Mouse (Mus musculus) midbrain, embryonic 14.5 days (tissue): ENCODE measurements around the gene Acads. TPM values are rescaled to one million over a fixed set of nuclear protein-coding genes. Genes with fewer than 3 reads are reported as not detected.

Experiments used
- ATAC-seq: fragments of 200-750 bp; cut with Nextera tagmentation; 2 replicates; pipeline ENCODE4 v1.8.0; 2017; ENCODE audit warnings: moderate number of reproducible peaks, moderate library complexity; ENCODE audit not compliant: low FRiP score, low TSS enrichment
- DNase-seq: peaks from one replicate; pipeline ENCODE4 v3.0.0-alpha.2; 2015
- H3K27ac ChIP-seq: fragments of 300-500 bp; sonication (generic); replicated peaks from 2 replicates; pipeline ENCODE4 v1.5.1; 2014; ENCODE audit warnings: mild to moderate bottlenecking, low read depth, low read length, moderate library complexity
- H3K27me3 ChIP-seq: fragments of 300-500 bp; sonication (generic); 2 replicates; pipeline ENCODE4 v1.6.1; 2014; ENCODE audit warnings: low read length, control low read depth, mixed read lengths; ENCODE audit not compliant: control insufficient read depth, insufficient read depth
- H3K36me3 ChIP-seq: fragments of 300-500 bp; sonication (generic); 2 replicates; pipeline ENCODE4 v1.6.1; 2014; ENCODE audit warnings: low read length, control low read depth; ENCODE audit not compliant: control insufficient read depth, insufficient read depth
- H3K4me1 ChIP-seq: fragments of 300-500 bp; sonication (generic); 2 replicates; pipeline ENCODE4 v1.6.1; 2014; ENCODE audit warnings: mild to moderate bottlenecking, antibody characterized with exemption, low read length, control low read depth; ENCODE audit not compliant: control insufficient read depth, insufficient read depth
- H3K4me2 ChIP-seq: fragments of 300-500 bp; sonication (generic); 2 replicates; pipeline ENCODE4 v1.6.1; 2014; ENCODE audit warnings: mild to moderate bottlenecking, low read length, moderate library complexity
- H3K4me3 ChIP-seq: fragments of 300-500 bp; sonication (generic); replicated peaks from 2 replicates; pipeline ENCODE4 v1.5.1; 2014; ENCODE audit warnings: low read depth, low read length
- H3K9ac ChIP-seq: fragments of 300-500 bp; sonication (generic); replicated peaks from 2 replicates; pipeline ENCODE4 v1.6.1; 2014; ENCODE audit warnings: mild to moderate bottlenecking, low read length, moderate library complexity
- H3K9me3 ChIP-seq: fragments of 300-500 bp; sonication (generic); 2 replicates; pipeline ENCODE4 v1.6.1; 2016; ENCODE audit warnings: low read length, control low read depth, mixed read lengths; ENCODE audit not compliant: control insufficient read depth
- WGBS: fragments of 180-500 bp; shearing (Covaris S2); extraction: QIAGEN DNeasy Blood & Tissue Kit; methylation state at CpG from one replicate; pipeline ENCODE4 v1.1.7; 2014; 5-methylcytosine and 5-hydroxymethylcytosine counted together
- polyA plus RNA-seq: library from polyadenylated mRNA; unstranded; fragments of >200 nt; fragmentation: Nextera tagmentation; extraction: Ambion mirVana; gene quantifications from 2 replicates; pipeline ENCODE4 v1.2.1, GENCODE M21; 2014

The Acads gene
- polyA plus RNA-seq, 1 experiment from 2014 or later = 14.6 TPM

DNA sequence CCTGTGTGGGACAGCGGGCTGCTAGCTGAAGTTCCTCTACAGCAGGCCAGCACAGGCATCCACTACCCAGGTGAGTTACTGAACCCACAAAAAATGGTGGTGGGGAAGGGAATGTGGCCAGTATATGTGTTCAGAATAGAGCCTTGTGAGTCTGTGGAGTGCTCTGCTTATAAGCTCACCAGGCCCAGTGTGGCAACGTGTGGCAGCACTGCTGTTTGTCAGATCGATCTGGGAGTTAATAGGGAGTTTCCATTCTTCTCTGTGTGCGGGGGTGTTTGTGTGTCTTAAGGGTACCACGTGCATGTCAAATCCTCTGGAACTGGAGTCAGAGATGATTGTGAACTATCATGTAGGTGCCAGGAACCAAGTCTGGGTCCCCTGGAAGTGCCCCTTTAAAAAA, 19.6 kb downstream of the Acads start:
- Histone ChIP-seq H3K9me3 (no peaks in the 10 kb centered on the region), H3K27me3 (no peaks in the 10 kb centered on the region), H3K27ac (no peak overlapping the region), H3K36me3 (peaks cover 72% of the 10 kb centered on the region), H3K4me3 (no peak overlapping the region), H3K9ac (no peak overlapping the region), H3K4me2 (no peak overlapping the region), H3K4me1 (no peaks in the 10 kb centered on the region)
- WGBS = 83% methylated on average over 5 of the region's 5 CpGs
- ATAC-seq (no peak), DNase-seq (no peak)

DNA sequence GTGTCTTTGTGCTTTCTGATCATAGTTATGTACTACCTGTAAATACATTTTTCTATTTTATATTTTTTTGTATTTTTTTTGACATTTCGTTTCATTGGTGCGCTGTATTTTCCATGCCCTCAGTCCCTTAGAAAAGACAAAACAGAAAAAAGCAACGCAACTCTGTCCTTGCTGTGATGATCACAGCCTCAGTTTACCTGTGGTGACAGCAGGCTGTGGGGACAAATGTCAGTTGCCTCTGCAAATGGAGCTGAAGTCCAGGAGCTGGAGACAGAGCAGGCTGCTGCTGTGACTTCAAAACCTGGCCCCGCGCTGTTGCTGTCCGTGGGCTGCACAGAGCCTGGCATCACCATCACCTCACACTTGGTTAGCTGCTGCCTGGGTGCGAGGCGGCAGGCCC, 21.0 kb downstream of the Acads start, which contains the start of gene Gm10401:
Gene Gm10401 (minus strand): TSS at position 101 of the 400 bp plus-strand sequence.
- H3K4me1 ChIP-seq = no peaks in the 10 kb centered on the region
- ATAC-seq (no peak), DNase-seq (no peak)
- no peak within 1 kb of the TSS for H3K27ac ChIP-seq
- no peaks in the 10 kb centered on the region for H3K9me3 ChIP-seq
- 96% methylated on average over 8 of the region's 8 CpGs for WGBS
- H3K36me3 ChIP-seq = peaks cover 72% of the 10 kb centered on the region
- H3K4me3 ChIP-seq = no peak within 1 kb of the TSS
- H3K27me3 ChIP-seq = no peaks in the 10 kb centered on the region
- no peak within 1 kb of the TSS for H3K9ac ChIP-seq
- no peak within 1 kb of the TSS for H3K4me2 ChIP-seq

DNA sequence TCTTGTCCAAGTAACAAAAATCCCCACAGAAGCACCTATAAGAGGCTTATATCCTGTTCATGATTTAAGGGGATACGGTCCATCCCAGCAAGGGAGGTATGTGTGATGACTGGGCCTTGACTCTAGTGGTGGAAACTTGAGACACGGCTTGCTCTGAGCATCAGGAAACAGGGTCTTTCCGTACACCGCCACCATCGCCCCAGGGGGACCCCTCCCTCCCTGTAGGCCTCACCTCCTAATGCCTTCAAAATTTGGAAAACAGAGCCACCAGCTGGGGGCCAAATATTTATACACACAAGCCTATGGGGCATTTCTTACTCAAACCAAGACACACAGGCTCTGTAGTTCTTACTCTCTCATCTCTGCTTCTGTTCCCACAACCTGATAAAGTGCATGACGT, 27.4 kb downstream of the Acads start:
- H3K27ac ChIP-seq = no peak overlapping the region
- DNase-seq (no peak), ATAC-seq (no peak)
- no peak overlapping the region for H3K4me3 ChIP-seq
- H3K36me3 ChIP-seq = peaks cover 81% of the 10 kb centered on the region
- WGBS = 94% methylated on average over 6 of the region's 6 CpGs
- H3K9ac ChIP-seq = no peak overlapping the region
- no peak overlapping the region for H3K4me2 ChIP-seq
- H3K4me1 ChIP-seq = no peaks in the 10 kb centered on the region
- no peaks in the 10 kb centered on the region for H3K27me3 ChIP-seq
- H3K9me3 ChIP-seq = no peaks in the 10 kb centered on the region

DNA sequence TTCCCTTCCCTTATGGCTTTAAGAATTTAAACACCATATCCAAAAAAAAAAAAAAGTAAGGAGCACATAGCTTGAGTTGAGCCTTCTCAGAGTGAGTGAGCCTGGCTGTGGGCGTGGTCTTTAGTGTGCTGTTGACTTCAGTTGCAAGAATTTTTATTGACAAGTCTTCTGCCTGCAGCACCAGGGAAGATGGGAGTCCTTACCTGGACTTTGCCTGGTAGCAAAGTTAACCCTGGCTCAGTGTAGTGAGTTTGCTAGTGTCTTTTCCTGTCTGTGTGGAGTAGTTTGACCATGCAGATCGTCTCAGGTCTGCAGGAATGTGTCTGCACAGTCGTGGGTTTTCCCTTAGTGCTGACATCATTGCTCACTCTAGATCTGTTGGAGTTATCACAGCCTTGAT, 28.1 kb downstream of the Acads start:
- DNase-seq (no peak), ATAC-seq (no peak)
- no peak overlapping the region for H3K4me2 ChIP-seq
- peaks cover 81% of the 10 kb centered on the region for H3K36me3 ChIP-seq
- no peak overlapping the region for H3K4me3 ChIP-seq
- H3K9ac ChIP-seq = no peak overlapping the region
- no peaks in the 10 kb centered on the region for H3K27me3 ChIP-seq
- no peaks in the 10 kb centered on the region for H3K9me3 ChIP-seq
- 87% methylated on average over 3 of the region's 3 CpGs for WGBS
- H3K4me1 ChIP-seq = no peaks in the 10 kb centered on the region
- H3K27ac ChIP-seq = no peak overlapping the region

DNA sequence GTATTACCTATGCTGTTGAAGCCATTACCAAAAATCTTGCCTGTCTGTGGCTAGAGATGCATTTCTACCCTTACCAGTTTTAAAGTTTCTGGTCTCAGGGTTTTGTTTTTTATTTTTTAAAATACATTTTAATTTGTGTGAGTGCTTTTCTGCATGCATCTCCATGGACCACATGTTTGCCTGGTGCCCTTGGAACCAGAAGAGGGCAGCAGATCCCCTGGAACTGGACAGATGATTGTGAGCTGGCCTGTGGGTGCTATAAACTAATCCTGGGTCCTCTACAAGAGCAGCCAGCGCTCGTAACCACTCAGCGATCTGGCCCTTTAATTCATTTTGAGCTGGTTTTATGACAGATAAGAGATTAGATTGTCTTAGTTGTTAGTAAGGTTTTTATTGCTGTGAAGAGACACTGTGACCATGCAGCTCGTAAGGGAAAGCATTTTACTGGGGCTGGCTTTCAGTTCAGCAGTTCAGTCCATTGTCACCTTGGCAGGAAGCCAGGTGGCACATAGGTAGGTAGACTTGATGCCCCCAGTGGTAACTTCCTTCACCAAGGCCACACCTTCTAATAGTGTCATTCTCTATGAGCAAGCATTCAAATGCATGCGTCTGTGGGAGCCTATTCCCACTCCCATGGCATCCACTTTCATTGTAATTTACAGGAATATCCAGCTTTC, 29.4 kb downstream of the Acads start:
- H3K4me1 ChIP-seq = no peaks in the 10 kb centered on the region
- H3K27me3 ChIP-seq = no peaks in the 10 kb centered on the region
- no peaks in the 10 kb centered on the region for H3K9me3 ChIP-seq
- ATAC-seq = no peak
- no peak overlapping the region for H3K27ac ChIP-seq
- no peak overlapping the region for H3K4me2 ChIP-seq
- no peak for DNase-seq
- peaks cover 79% of the 10 kb centered on the region for H3K36me3 ChIP-seq
- no peak overlapping the region for H3K9ac ChIP-seq
- 95% methylated on average over 5 of the region's 5 CpGs for WGBS
- no peak overlapping the region for H3K4me3 ChIP-seq

DNA sequence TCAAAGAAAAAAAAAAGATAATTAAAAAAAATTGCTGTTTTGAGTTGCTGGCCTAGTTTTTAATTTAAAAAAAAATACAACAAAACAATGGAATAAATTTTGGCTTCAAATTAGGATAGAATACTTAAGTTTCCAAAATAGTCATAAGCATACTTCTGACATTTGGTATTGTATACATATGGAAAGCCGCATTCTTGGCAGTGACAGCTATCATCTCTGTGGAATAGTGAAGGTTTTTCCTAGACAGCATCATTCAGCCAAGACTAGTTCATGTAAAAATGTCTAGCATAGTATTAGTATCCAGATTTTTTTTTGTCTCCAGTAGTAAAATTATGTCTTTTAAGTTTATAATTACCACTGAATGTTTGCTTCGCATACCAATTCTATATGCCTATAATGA, 33.5 kb downstream of the Acads start:
- Histone ChIP-seq H3K9me3 (no peaks in the 10 kb centered on the region), H3K27me3 (no peaks in the 10 kb centered on the region), H3K4me1 (no peaks in the 10 kb centered on the region), H3K27ac (no peak overlapping the region), H3K9ac (no peak overlapping the region), H3K36me3 (peaks cover 75% of the 10 kb centered on the region), H3K4me2 (no peak overlapping the region), H3K4me3 (no peak overlapping the region)
- DNase-seq = no peak
- WGBS = 96% methylated on average over 2 of the region's 2 CpGs
- ATAC-seq = no peak

DNA sequence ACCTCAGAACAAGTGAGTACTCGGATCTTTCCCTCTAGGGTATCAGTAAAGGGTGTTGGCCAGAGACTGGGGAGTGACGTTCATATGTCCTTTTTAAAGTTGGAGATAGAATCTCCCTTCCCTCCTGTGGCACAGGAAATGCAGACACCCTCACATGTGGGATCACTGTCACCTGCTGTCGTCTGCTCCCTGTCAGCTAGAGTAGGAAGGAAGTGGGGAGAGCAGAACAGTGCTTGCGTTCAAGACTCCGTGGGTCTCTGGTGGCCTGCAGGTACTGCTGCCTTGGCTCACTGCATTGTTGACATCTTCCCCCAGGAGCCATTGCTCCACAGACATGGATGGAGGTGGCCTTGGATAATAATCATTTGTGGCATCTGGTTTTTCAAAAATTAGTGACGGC, 35.7 kb downstream of the Acads start:
- H3K4me3 ChIP-seq = no peak overlapping the region
- H3K36me3 ChIP-seq = peaks cover 56% of the 10 kb centered on the region
- no peaks in the 10 kb centered on the region for H3K4me1 ChIP-seq
- H3K27me3 ChIP-seq = no peaks in the 10 kb centered on the region
- no peak overlapping the region for H3K4me2 ChIP-seq
- ATAC-seq = no peak
- H3K27ac ChIP-seq = no peak overlapping the region
- no peak for DNase-seq
- WGBS = 95% methylated on average over 6 of the region's 6 CpGs
- no peaks in the 10 kb centered on the region for H3K9me3 ChIP-seq
- H3K9ac ChIP-seq = no peak overlapping the region

DNA sequence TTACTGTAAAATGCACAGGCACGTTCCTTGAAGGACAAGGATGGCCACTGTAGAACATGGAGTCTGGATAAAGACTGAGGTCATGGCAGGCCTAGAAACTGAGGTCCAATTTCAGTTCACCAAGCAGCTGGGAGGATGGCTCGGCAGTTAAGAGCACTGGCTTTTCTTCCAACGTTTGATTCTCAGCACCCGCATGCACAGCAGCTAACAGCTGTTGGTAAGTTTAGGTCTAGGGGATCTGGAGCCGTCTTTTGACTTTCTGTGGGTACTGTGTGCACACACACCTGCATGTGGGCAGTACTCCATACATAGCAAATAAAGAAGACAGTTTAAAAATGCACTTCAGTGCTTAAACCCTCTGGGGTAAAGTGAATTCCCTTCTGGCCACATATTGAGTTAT, 37.5 kb downstream of the Acads start:
- Histone ChIP-seq H3K9me3 (no peaks in the 10 kb centered on the region), H3K9ac (no peak overlapping the region), H3K27me3 (no peaks in the 10 kb centered on the region), H3K4me3 (no peak overlapping the region), H3K36me3 (peaks cover 40% of the 10 kb centered on the region), H3K4me1 (no peaks in the 10 kb centered on the region), H3K4me2 (no peak overlapping the region), H3K27ac (no peak overlapping the region)
- no peak for ATAC-seq
- 91% methylated on average over 5 of the region's 5 CpGs for WGBS
- no peak for DNase-seq

DNA sequence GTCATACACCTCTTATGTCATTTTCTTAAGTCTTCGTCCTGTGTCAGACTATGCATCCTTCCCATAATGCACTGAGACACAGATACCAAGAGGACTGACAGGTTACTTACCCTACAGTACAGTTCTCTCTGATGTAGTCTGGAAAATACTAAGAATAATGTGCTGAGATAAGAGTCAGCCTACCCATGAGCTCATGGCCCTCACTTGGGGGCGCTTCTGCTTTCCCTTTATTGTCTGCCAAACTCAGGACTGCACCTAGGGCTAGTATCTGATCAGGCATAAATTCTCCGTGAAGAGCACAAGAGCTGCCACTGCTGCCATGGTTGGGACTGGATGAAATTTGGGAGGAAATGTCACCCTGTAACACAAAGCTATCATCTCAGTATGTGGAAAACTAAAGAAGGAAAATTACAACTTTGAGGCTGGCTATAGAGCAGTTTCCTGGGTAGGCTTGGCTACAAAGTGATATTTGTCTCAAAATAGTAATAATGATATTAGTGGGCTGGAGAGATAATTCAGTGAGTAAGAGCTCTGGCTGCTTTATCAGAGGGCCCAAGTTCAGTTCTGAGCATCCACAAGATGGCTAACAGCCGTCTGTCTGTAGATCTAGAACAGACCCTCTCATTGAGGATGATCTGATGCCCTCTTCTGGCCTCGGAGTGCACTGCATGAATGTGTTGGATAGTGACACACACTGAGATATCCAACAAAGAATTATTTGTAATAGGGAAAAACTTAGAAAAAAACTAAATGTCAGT, 42.8 kb downstream of the Acads start:
- Histone ChIP-seq H3K9ac (no peak overlapping the region), H3K4me3 (no peak overlapping the region), H3K36me3 (peaks cover 17% of the 10 kb centered on the region; the same call in 1 of the 2 replicates), H3K27me3 (no peaks in the 10 kb centered on the region), H3K4me2 (no peak overlapping the region), H3K4me1 (no peaks in the 10 kb centered on the region), H3K9me3 (no peaks in the 10 kb centered on the region), H3K27ac (no peak overlapping the region)
- peak; percentile 79 for DNase-seq
- no peak for ATAC-seq
- 60% methylated on average over 5 of the region's 5 CpGs for WGBS
